Mouse (Mus musculus): ENCODE data around the gene Cyp4f39. TPM values are rescaled to one million over a fixed set of nuclear protein-coding genes. Genes with fewer than 3 reads are reported as not detected.

Cyp4f39 gene
- polyA plus RNA-seq, 1 experiment from 2014 or later, result 0.52 TPM

Other genes starting within 250 kb of the Cyp4f39 start
- gene Brd4, start 168.0 kb upstream of the Cyp4f39 start, polyA plus RNA-seq (2016; fragmentation: Nextera tagmentation; extraction: Ambion mirVana), result 113 and 134 TPM in 2 replicates
- gene Akap8, start 131.5 kb upstream of the Cyp4f39 start, polyA plus RNA-seq (2016; fragmentation: Nextera tagmentation; extraction: Ambion mirVana), result 114 and 133 TPM in 2 replicates
- gene Akap8l, start 102.1 kb upstream of the Cyp4f39 start, polyA plus RNA-seq (2016; fragmentation: Nextera tagmentation; extraction: Ambion mirVana), result 101 and 112 TPM in 2 replicates
- 25.1 and 34.7 TPM in 2 replicates for gene Wiz, start 63.3 kb upstream of the Cyp4f39 start, polyA plus RNA-seq (2016; fragmentation: Nextera tagmentation; extraction: Ambion mirVana)
- 0.75 and 1.0 TPM in 2 replicates for gene Rasal3, start 49.1 kb upstream of the Cyp4f39 start, polyA plus RNA-seq (2016; fragmentation: Nextera tagmentation; extraction: Ambion mirVana)
- not detected in 2 replicates for gene Pglyrp2, start 28.6 kb upstream of the Cyp4f39 start, polyA plus RNA-seq (2016; fragmentation: Nextera tagmentation; extraction: Ambion mirVana)
- 8.0 and 8.9 TPM in 2 replicates for gene Cyp4f17, start 53.3 kb downstream of the Cyp4f39 start, polyA plus RNA-seq (2016; fragmentation: Nextera tagmentation; extraction: Ambion mirVana)
- gene Cyp4f16, start 83.8 kb downstream of the Cyp4f39 start, polyA plus RNA-seq (2016; fragmentation: Nextera tagmentation; extraction: Ambion mirVana), result 12.9 and 14.4 TPM in 2 replicates
- gene Cyp4f37, start 168.6 kb downstream of the Cyp4f39 start, polyA plus RNA-seq (2016; fragmentation: Nextera tagmentation; extraction: Ambion mirVana), result not detected in 2 replicates
- not detected in 2 replicates for gene Cyp4f40, start 206.2 kb downstream of the Cyp4f39 start, polyA plus RNA-seq (2016; fragmentation: Nextera tagmentation; extraction: Ambion mirVana)
- gene Cyp4f15, start 232.9 kb downstream of the Cyp4f39 start, polyA plus RNA-seq (2016; fragmentation: Nextera tagmentation; extraction: Ambion mirVana), result 2.3 and 3.8 TPM in 2 replicates

Data from hindbrain, embryonic 10.5 days (tissue).